Mouse (Mus musculus): ENCODE results near the gene Bdh2. TPM values are rescaled to one million over a fixed set of nuclear protein-coding genes. Genes with fewer than 3 reads are reported as not detected.

The Bdh2 gene
- total and polyA plus RNA-seq, 3 experiments, result 0.22 to 0.23 TPM; not detected in 1

DNA sequence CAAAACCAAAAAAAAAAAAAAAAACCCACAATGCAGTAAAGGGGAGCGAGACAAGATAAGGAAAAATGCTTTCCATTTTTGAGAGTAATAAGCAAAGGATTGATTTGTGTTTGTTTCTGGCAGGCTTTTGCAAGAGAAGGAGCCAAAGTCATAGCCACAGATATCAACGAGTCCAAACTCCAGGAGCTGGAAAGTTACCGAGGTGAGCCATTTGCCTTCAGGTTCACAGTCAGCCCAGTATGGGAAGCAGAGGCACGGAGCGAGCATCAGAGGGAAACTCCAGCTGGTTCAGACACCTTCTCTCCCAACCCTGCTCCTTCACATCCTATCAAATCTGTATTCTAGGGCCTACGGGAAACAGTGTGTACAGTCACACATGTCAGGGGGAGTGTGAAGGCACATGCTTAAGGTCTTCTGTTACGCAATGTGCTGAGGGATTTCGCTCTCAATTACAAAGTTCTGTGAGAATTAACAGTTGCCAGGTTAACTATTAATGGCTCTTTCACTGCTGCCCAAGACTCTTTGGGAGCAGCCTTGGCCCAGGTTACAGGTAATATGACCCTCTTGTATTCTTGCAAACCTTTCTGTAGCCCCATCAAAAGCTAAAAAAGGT is 7.2 kb downstream of the Bdh2 start:
- no peaks in the 10 kb centered on the region for H3K9me3 ChIP-seq (replicated peaks; ENCODE audit: insufficient read depth, low read length)
- no peaks in the 10 kb centered on the region for H3K4me1 ChIP-seq (ENCODE audit: control insufficient read depth in 1 of 2, insufficient read depth in 2 of 2, low read length in 2 of 2)
- H3K27me3 ChIP-seq (ENCODE audit: control insufficient read depth in 1 of 2, insufficient read depth in 2 of 2, low read length in 2 of 2), result no peaks in the 10 kb centered on the region
- no peaks in the 10 kb centered on the region for H3K79me2 ChIP-seq (ENCODE audit: control insufficient read depth, insufficient read depth, low read length, poor library complexity)
- no peak overlapping the region for H3K4me3 ChIP-seq (ENCODE audit: control insufficient read depth in 1 of 2, insufficient read depth in 1 of 2, low read depth in 2 of 2, low read length in 2 of 2)
- no peak for DNase-seq (ENCODE audit: low read depth, low spot score)
- no peaks in the 10 kb centered on the region for H3K36me3 ChIP-seq (ENCODE audit: control insufficient read depth in 1 of 2, insufficient read depth in 2 of 2, low read length in 2 of 2)
- TF ChIP-seq ZC3H11A (IDR thresholded peaks at IDR 0.05; ENCODE audit: low read depth, low read length) (no peak), TBP (IDR thresholded peaks at IDR 0.05; ENCODE audit: low read depth, low read length) (no peak), UBTF (IDR thresholded peaks at IDR 0.05; ENCODE audit: borderline replicate concordance, insufficient read depth, low read depth, low read length) (no peak), GABPA (IDR thresholded peaks at IDR 0.05; ENCODE audit: low read depth, low read length) (no peak), ZNF384 (IDR thresholded peaks at IDR 0.05; ENCODE audit: low read depth, low read length) (no peak), MAZ (IDR thresholded peaks at IDR 0.05; ENCODE audit: low read depth, low read length) (no peak)
- no peak overlapping the region for H3K9ac ChIP-seq (ENCODE audit: control insufficient read depth, low read depth, low read length, poor library complexity, severe bottlenecking)
- no peak overlapping the region for H3K27ac ChIP-seq (ENCODE audit: control insufficient read depth, low read depth, low read length)

DNA sequence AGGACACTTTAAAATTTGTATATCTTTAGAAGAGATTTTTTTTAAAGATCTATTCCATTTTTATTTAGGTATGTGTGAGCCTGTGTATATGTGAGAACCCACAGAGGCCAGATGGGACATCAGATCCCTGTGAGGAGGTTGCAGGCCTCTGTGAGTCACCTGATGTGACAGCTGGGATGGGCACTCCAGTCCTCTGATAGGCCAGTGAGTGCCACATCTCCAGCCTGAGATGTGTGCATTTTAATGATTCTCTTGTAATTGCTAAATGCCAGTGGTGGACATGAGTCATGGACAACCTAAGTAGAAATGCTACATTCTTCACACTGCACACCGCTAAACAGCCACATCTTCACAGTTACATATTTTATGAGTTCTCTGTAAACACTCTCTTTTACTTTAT is 8.1 kb downstream of the Bdh2 start:
- Histone ChIP-seq H3K79me2 (ENCODE audit: control insufficient read depth, insufficient read depth, low read length, poor library complexity) (no peaks in the 10 kb centered on the region), H3K36me3 (ENCODE audit: control insufficient read depth in 1 of 2, insufficient read depth in 2 of 2, low read length in 2 of 2) (no peaks in the 10 kb centered on the region), H3K9me3 (replicated peaks; ENCODE audit: insufficient read depth, low read length) (no peaks in the 10 kb centered on the region), H3K27me3 (ENCODE audit: control insufficient read depth in 1 of 2, insufficient read depth in 2 of 2, low read length in 2 of 2) (no peaks in the 10 kb centered on the region), H3K9ac (ENCODE audit: control insufficient read depth, low read depth, low read length, poor library complexity, severe bottlenecking) (no peak overlapping the region), H3K4me1 (ENCODE audit: control insufficient read depth in 1 of 2, insufficient read depth in 2 of 2, low read length in 2 of 2) (no peaks in the 10 kb centered on the region), H3K27ac (ENCODE audit: control insufficient read depth, low read depth, low read length) (no peak overlapping the region), H3K4me3 (ENCODE audit: control insufficient read depth in 1 of 2, insufficient read depth in 1 of 2, low read depth in 2 of 2, low read length in 2 of 2) (no peak overlapping the region)
- DNase-seq (ENCODE audit: low read depth, low spot score), result no peak
- TF ChIP-seq TAL1 (IDR thresholded peaks at IDR 0.05; ENCODE audit: low read length) (no peak), SMC3 (IDR thresholded peaks at IDR 0.05; ENCODE audit: low read depth, low read length) (no peak), EP300 (IDR thresholded peaks at IDR 0.05; ENCODE audit: low read depth in 1 of 2, low read length in 2 of 2) (no peak), TCF12 (IDR thresholded peaks at IDR 0.05; ENCODE audit: low read depth, low read length) (no peak)

DNA sequence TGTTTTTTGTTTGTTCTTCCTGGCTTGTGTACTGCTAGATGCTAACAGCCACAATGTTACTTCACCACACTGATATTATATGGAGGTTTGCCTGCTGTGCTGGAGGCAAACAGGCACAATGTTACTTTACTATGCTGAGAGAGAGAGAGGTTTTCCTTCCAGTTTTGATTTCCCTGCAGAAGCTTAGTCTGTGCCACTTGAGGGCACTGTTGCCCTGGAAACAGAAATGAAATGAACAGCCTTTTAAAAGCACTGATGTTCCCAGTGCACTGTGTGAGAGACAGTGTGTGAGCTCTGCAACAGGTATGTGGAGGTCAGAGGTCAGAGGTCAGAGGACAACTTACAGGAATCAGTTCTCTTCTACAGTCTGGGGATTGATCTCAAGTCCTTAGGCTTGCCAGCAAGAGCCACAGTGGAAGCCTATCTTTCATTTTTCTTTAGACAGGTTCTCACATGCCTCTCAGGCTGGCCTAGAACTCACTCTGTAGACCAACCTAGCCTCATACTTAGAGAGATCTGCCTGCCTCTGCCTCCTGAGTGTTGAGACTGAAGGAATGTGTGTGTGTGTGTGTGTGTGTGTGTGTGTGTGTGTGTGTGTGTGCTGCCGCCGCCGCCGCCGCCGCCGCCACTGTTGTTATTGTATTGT is 9.4 kb downstream of the Bdh2 start:
- H3K36me3 ChIP-seq (ENCODE audit: control insufficient read depth in 1 of 2, insufficient read depth in 2 of 2, low read length in 2 of 2), result no peaks in the 10 kb centered on the region
- H3K4me3 ChIP-seq (ENCODE audit: control insufficient read depth in 1 of 2, insufficient read depth in 1 of 2, low read depth in 2 of 2, low read length in 2 of 2), result no peak overlapping the region
- no peak overlapping the region for H3K27ac ChIP-seq (ENCODE audit: control insufficient read depth, low read depth, low read length)
- H3K79me2 ChIP-seq (ENCODE audit: control insufficient read depth, insufficient read depth, low read length, poor library complexity), result no peaks in the 10 kb centered on the region
- TF ChIP-seq JUND (IDR thresholded peaks at IDR 0.05; ENCODE audit: low read depth, low read length) (no peak), CTCF (IDR thresholded peaks at IDR 0.05 in 2 of 3, conservative IDR thresholded peaks at IDR 0.05 in 1 of 3; ENCODE audit: control insufficient read depth in 1 of 3, insufficient read depth in 1 of 3, low read depth in 2 of 3, low read length in 3 of 3, poor library complexity in 1 of 3, severe bottlenecking in 1 of 3) (peak; percentile 64 to 92 (median 66)), ZC3H11A (IDR thresholded peaks at IDR 0.05; ENCODE audit: low read depth, low read length) (peak; percentile 85), SMC3 (IDR thresholded peaks at IDR 0.05; ENCODE audit: low read depth, low read length) (peak; percentile 86), RAD21 (IDR thresholded peaks at IDR 0.05; ENCODE audit: low read depth, low read length) (peak; percentile 95)
- no peaks in the 10 kb centered on the region for H3K9me3 ChIP-seq (replicated peaks; ENCODE audit: insufficient read depth, low read length)
- peak; percentile 68 for DNase-seq (ENCODE audit: low read depth, low spot score)
- H3K27me3 ChIP-seq (ENCODE audit: control insufficient read depth in 1 of 2, insufficient read depth in 2 of 2, low read length in 2 of 2), result no peaks in the 10 kb centered on the region
- H3K4me1 ChIP-seq (ENCODE audit: control insufficient read depth in 1 of 2, insufficient read depth in 2 of 2, low read length in 2 of 2), result no peaks in the 10 kb centered on the region
- H3K9ac ChIP-seq (ENCODE audit: control insufficient read depth, low read depth, low read length, poor library complexity, severe bottlenecking), result no peak overlapping the region
